Mouse (Mus musculus) lung, adult 2 months (tissue): ENCODE measurements around the gene Ccser1. TPM values are rescaled to one million over a fixed set of nuclear protein-coding genes. Genes with fewer than 3 reads are reported as not detected.

Source experiments
- DNase-seq: peaks from one replicate; pipeline ENCODE4 v3.0.0; 2022
- H3K4me1 ChIP-seq: fragments of 200-500 bp; 2 replicates; pipeline ENCODE4 v1.6.1; 2011; ENCODE audit warnings: low read length; ENCODE audit not compliant: control insufficient read depth, insufficient read depth
- H3K4me3 ChIP-seq: fragments of 200-500 bp; replicated peaks from 2 replicates; pipeline ENCODE3; 2011; ENCODE audit warnings: low read depth, mild to moderate bottlenecking, control low read depth, low read length; ENCODE audit errors: extremely low read depth
- CTCF ChIP-seq: fragments of 200-500 bp; IDR thresholded peaks from 2 replicates; pipeline ENCODE4 v1.5.1; 2011; ENCODE audit warnings: mild to moderate bottlenecking, low read length, control low read depth; ENCODE audit not compliant: insufficient read depth
- POLR2A ChIP-seq: fragments of 200-500 bp; IDR thresholded peaks from 2 replicates; pipeline ENCODE4 v1.6.1; 2011; ENCODE audit warnings: low read depth, mild to moderate bottlenecking, control low read depth, low read length, borderline replicate concordance; ENCODE audit errors: extremely low read depth
- WGBS: fragments of 180-500 bp; shearing (Covaris S2); methylation state at CpG from one replicate; pipeline ENCODE4 v1.1.7; 2018; 5-methylcytosine and 5-hydroxymethylcytosine counted together
- polyA plus RNA-seq: library from polyadenylated mRNA; depleted of rRNA; stranded (reverse); fragments of >200 nt; gene quantifications from 2 replicates; pipeline ENCODE4 v1.2.3, GENCODE M21; 2012; rRNA removed

Gene Ccser1
- 3.5 and 5.6 TPM in 2 replicates for polyA plus RNA-seq

GRCm38 (mm10) chr6:61179949-61180755, at the start of gene Ccser1:
Ccser1 (plus strand) TSS chr6:61180324.
- peak; percentile 64 for DNase-seq
- Histone ChIP-seq H3K4me3 (peak within 1 kb of the TSS; percentile 76), H3K4me1 (peaks cover 2% of the 10 kb centered on the region)
- under 1% methylated on average over 103 of the region's 105 CpGs for WGBS
- TF ChIP-seq POLR2A (no peak), CTCF (no peak)

- WGBS, result 84% methylated on average over 2 of the region's 2 CpGs
- DNase-seq, result no peak
- Histone ChIP-seq H3K4me1 (no peaks in the 10 kb centered on the region), H3K4me3 (no peak overlapping the region)
- TF ChIP-seq CTCF (no peak), POLR2A (no peak)
These were observed 43.7 kb upstream of the Ccser1 start for GRCm38 (mm10) chr6:61136436-61136835.

GRCm38 (mm10) chr6:61143031-61143430, 37.1 kb upstream of the Ccser1 start:
- no peak for DNase-seq
- WGBS, result 17% methylated on average over 1 of the region's 1 CpGs
- no peak for TF ChIP-seq POLR2A
- no peak for TF ChIP-seq CTCF

GRCm38 (mm10) chr6:61152924-61153323, 27.2 kb upstream of the Ccser1 start:
- no peak for TF ChIP-seq CTCF
- no peak for TF ChIP-seq POLR2A
- H3K4me1 ChIP-seq, result no peaks in the 10 kb centered on the region
- DNase-seq, result no peak
- WGBS, result 60% methylated on average over 3 of the region's 3 CpGs
- H3K4me3 ChIP-seq, result no peak overlapping the region

More at GRCm38 (mm10) chr6:61143031-61143430, 37.1 kb upstream of the Ccser1 start:
- no peak overlapping the region for H3K4me3 ChIP-seq
- no peaks in the 10 kb centered on the region for H3K4me1 ChIP-seq

- DNase-seq, result no peak
These were observed 25.5 kb upstream of the Ccser1 start for GRCm38 (mm10) chr6:61154654-61155053.

GRCm38 (mm10) chr6:61155059-61155629, 25.0 kb upstream of the Ccser1 start:
- 68% methylated on average over 8 of the region's 8 CpGs for WGBS
- TF ChIP-seq POLR2A (no peak), CTCF (no peak)
- Histone ChIP-seq H3K4me3 (no peak overlapping the region), H3K4me1 (no peaks in the 10 kb centered on the region)
- DNase-seq, result no peak

More at GRCm38 (mm10) chr6:61154654-61155053, 25.5 kb upstream of the Ccser1 start:
- H3K4me1 ChIP-seq, result no peaks in the 10 kb centered on the region
- whole genome bisulfite sequencing, result 71% methylated on average over 6 of the region's 6 CpGs
- no peak overlapping the region for H3K4me3 ChIP-seq
- TF ChIP-seq CTCF, result no peak
- no peak for TF ChIP-seq POLR2A

GRCm38 (mm10) chr6:61155718-61156117, 24.4 kb upstream of the Ccser1 start:
- no peak overlapping the region for H3K4me3 ChIP-seq
- no peak for DNase-seq
- H3K4me1 ChIP-seq, result no peaks in the 10 kb centered on the region
- TF ChIP-seq CTCF, result no peak
- TF ChIP-seq POLR2A, result no peak

GRCm38 (mm10) chr6:61162117-61162516, 18.0 kb upstream of the Ccser1 start:
- H3K4me3 ChIP-seq, result no peak overlapping the region
- TF ChIP-seq POLR2A, result no peak
- no peak for TF ChIP-seq CTCF
- no peak for DNase-seq

GRCm38 (mm10) chr6:61166891-61167290, 13.2 kb upstream of the Ccser1 start:
- no peaks in the 10 kb centered on the region for H3K4me1 ChIP-seq
- no peak for TF ChIP-seq POLR2A
- TF ChIP-seq CTCF, result no peak
- no peak for DNase-seq
- no peak overlapping the region for H3K4me3 ChIP-seq
- WGBS, result 69% methylated on average over 1 of the region's 1 CpGs

More at GRCm38 (mm10) chr6:61162117-61162516, 18.0 kb upstream of the Ccser1 start:
- no peaks in the 10 kb centered on the region for H3K4me1 ChIP-seq
